Mouse (Mus musculus): ENCODE data around the gene Tmem189. TPM values are rescaled to one million over a fixed set of nuclear protein-coding genes. Genes with fewer than 3 reads are reported as not detected.

The Tmem189 gene
- polyA plus RNA-seq, 1 experiment from 2014 or later: 45.2 TPM

GRCm38 (mm10) chr2:167634865-167635512 lies 54.6 kb downstream of the Tmem189 start:
- Histone ChIP-seq H3K4me3 (no peak overlapping the region), H3K4me1 (peaks cover 27% of the 10 kb centered on the region), H3K36me3 (no peaks in the 10 kb centered on the region), H3K9ac (no peak overlapping the region), H3K9me3 (no peaks in the 10 kb centered on the region), H3K27ac (no peak overlapping the region), H3K27me3 (replicated peaks) (no peaks in the 10 kb centered on the region), H3K4me2 (replicated peaks) (peak overlapping the region; percentile 45)
- ATAC-seq (ENCODE audit: low FRiP score, low read depth): no peak
- WGBS: 84% methylated on average over 7 of the region's 7 CpGs

GRCm38 (mm10) chr2:167634338-167634770 lies 55.3 kb downstream of the Tmem189 start:
- H3K9me3 ChIP-seq: no peaks in the 10 kb centered on the region
- 0% methylated on average over 15 of the region's 15 CpGs for WGBS
- ATAC-seq (ENCODE audit: low FRiP score, low read depth): peak; percentile 72
- no peak overlapping the region for H3K27ac ChIP-seq
- no peaks in the 10 kb centered on the region for H3K27me3 ChIP-seq (replicated peaks)
- H3K4me3 ChIP-seq: no peak overlapping the region
- peaks cover 33% of the 10 kb centered on the region for H3K4me1 ChIP-seq
- H3K4me2 ChIP-seq (replicated peaks): peak overlapping the region; percentile 45
- no peak overlapping the region for H3K9ac ChIP-seq
- no peaks in the 10 kb centered on the region for H3K36me3 ChIP-seq

GRCm38 (mm10) chr2:167633537-167633872 lies 56.1 kb downstream of the Tmem189 start:
- Histone ChIP-seq H3K9me3 (no peaks in the 10 kb centered on the region), H3K4me3 (no peak overlapping the region), H3K4me1 (peaks cover 41% of the 10 kb centered on the region), H3K36me3 (no peaks in the 10 kb centered on the region), H3K27ac (no peak overlapping the region), H3K27me3 (replicated peaks) (no peaks in the 10 kb centered on the region), H3K9ac (no peak overlapping the region), H3K4me2 (replicated peaks) (no peak overlapping the region)
- ATAC-seq (ENCODE audit: low FRiP score, low read depth): no peak
- 90% methylated on average over 6 of the region's 6 CpGs for WGBS

- Histone ChIP-seq H3K9me3 (no peaks in the 10 kb centered on the region), H3K9ac (peak overlapping the region; percentile 90; the same call in 1 of the 2 replicates), H3K27me3 (replicated peaks) (no peaks in the 10 kb centered on the region), H3K36me3 (no peaks in the 10 kb centered on the region), H3K27ac (0 out of 2 replicates have a peak overlapping the region, but pooled peaks have one; percentile 26), H3K4me1 (peaks cover 46% of the 10 kb centered on the region), H3K4me3 (no peak overlapping the region), H3K4me2 (replicated peaks) (peak overlapping the region; percentile 93)
- 85% methylated on average over 12 of the region's 12 CpGs for WGBS
- ATAC-seq (ENCODE audit: low FRiP score, low read depth): no peak
Measured at GRCm38 (mm10) chr2:167632731-167633536, 56.7 kb downstream of the Tmem189 start.

- ATAC-seq (ENCODE audit: low FRiP score, low read depth): peak; percentile 76
- WGBS: under 1% methylated on average over 86 of the region's 87 CpGs
Measured at GRCm38 (mm10) chr2:167631591-167632448, 57.8 kb downstream of the Tmem189 start, which contains the start of gene Ube2v1. Ube2v1 (minus strand) TSS chr2:167632095.

GRCm38 (mm10) chr2:167631181-167631590 lies 58.4 kb downstream of the Tmem189 start:
- peak; percentile 29 for ATAC-seq (ENCODE audit: low FRiP score, low read depth)
- H3K27ac ChIP-seq: peak overlapping the region; percentile 75
- peak overlapping the region; percentile 90 for H3K9ac ChIP-seq
- WGBS: under 1% methylated on average over 31 of the region's 31 CpGs
- peak overlapping the region; percentile 95 for H3K4me3 ChIP-seq
- peaks cover 56% of the 10 kb centered on the region for H3K4me1 ChIP-seq
- H3K9me3 ChIP-seq: no peaks in the 10 kb centered on the region
- peaks cover 11% of the 10 kb centered on the region; the same call in 1 of the 2 replicates for H3K36me3 ChIP-seq
- H3K4me2 ChIP-seq (replicated peaks): peak overlapping the region; percentile 93
- H3K27me3 ChIP-seq (replicated peaks): no peaks in the 10 kb centered on the region

More at GRCm38 (mm10) chr2:167631591-167632448, 57.8 kb downstream of the Tmem189 start, which contains the start of gene Ube2v1:
- no peaks in the 10 kb centered on the region for H3K27me3 ChIP-seq (replicated peaks)
- H3K4me2 ChIP-seq (replicated peaks): peak within 1 kb of the TSS; percentile 93
- H3K9me3 ChIP-seq: no peaks in the 10 kb centered on the region
- H3K4me1 ChIP-seq: peaks cover 56% of the 10 kb centered on the region
- H3K4me3 ChIP-seq: peak within 1 kb of the TSS; percentile 95
- peak within 1 kb of the TSS; percentile 75 for H3K27ac ChIP-seq
- H3K9ac ChIP-seq: peak within 1 kb of the TSS; percentile 90
- peaks cover 10% of the 10 kb centered on the region; the same call in 1 of the 2 replicates for H3K36me3 ChIP-seq

GRCm38 (mm10) chr2:167630421-167630820 lies 59.2 kb downstream of the Tmem189 start:
- H3K9me3 ChIP-seq: no peaks in the 10 kb centered on the region
- H3K27ac ChIP-seq: no peak overlapping the region
- peak overlapping the region; percentile 95 for H3K4me3 ChIP-seq
- H3K27me3 ChIP-seq (replicated peaks): no peaks in the 10 kb centered on the region
- H3K4me1 ChIP-seq: peaks cover 62% of the 10 kb centered on the region
- peaks cover 11% of the 10 kb centered on the region; the same call in 1 of the 2 replicates for H3K36me3 ChIP-seq
- 83% methylated on average over 5 of the region's 5 CpGs for WGBS
- ATAC-seq (ENCODE audit: low FRiP score, low read depth): no peak
- H3K9ac ChIP-seq: peak overlapping the region; percentile 90
- H3K4me2 ChIP-seq (replicated peaks): peak overlapping the region; percentile 93

- Histone ChIP-seq H3K4me2 (replicated peaks) (peak overlapping the region; percentile 93), H3K27ac (no peak overlapping the region), H3K9me3 (no peaks in the 10 kb centered on the region), H3K27me3 (replicated peaks) (no peaks in the 10 kb centered on the region), H3K4me3 (no peak overlapping the region), H3K9ac (peak overlapping the region; percentile 90; the same call in 1 of the 2 replicates), H3K36me3 (peaks cover 11% of the 10 kb centered on the region; the same call in 1 of the 2 replicates), H3K4me1 (peaks cover 63% of the 10 kb centered on the region)
- ATAC-seq (ENCODE audit: low FRiP score, low read depth): no peak
- 78% methylated on average over 11 of the region's 11 CpGs for WGBS
Measured at GRCm38 (mm10) chr2:167629665-167630209, 59.9 kb downstream of the Tmem189 start.

- Histone ChIP-seq H3K4me2 (replicated peaks) (peak overlapping the region; percentile 93; the same call in 1 of the 2 replicates), H3K36me3 (peaks cover 11% of the 10 kb centered on the region; the same call in 1 of the 2 replicates), H3K9ac (0 out of 2 replicates have a peak overlapping the region, but pooled peaks have one; percentile 23), H3K9me3 (no peaks in the 10 kb centered on the region), H3K4me3 (no peak overlapping the region), H3K4me1 (peaks cover 61% of the 10 kb centered on the region), H3K27me3 (replicated peaks) (no peaks in the 10 kb centered on the region), H3K27ac (no peak overlapping the region)
- WGBS: 82% methylated on average over 4 of the region's 4 CpGs
- no peak for ATAC-seq (ENCODE audit: low FRiP score, low read depth)
Measured at GRCm38 (mm10) chr2:167628872-167629271, 60.8 kb downstream of the Tmem189 start.

GRCm38 (mm10) chr2:167627019-167627418 lies 62.6 kb downstream of the Tmem189 start:
- H3K4me3 ChIP-seq: no peak overlapping the region
- 89% methylated on average over 7 of the region's 7 CpGs for WGBS
- H3K27ac ChIP-seq: no peak overlapping the region
- no peak overlapping the region for H3K4me2 ChIP-seq (replicated peaks)
- H3K9ac ChIP-seq: no peak overlapping the region
- H3K27me3 ChIP-seq (replicated peaks): no peaks in the 10 kb centered on the region
- no peaks in the 10 kb centered on the region for H3K9me3 ChIP-seq
- peaks cover 11% of the 10 kb centered on the region; the same call in 1 of the 2 replicates for H3K36me3 ChIP-seq
- peaks cover 53% of the 10 kb centered on the region for H3K4me1 ChIP-seq
- ATAC-seq (ENCODE audit: low FRiP score, low read depth): no peak

GRCm38 (mm10) chr2:167625670-167626069 lies 64.0 kb downstream of the Tmem189 start:
- Histone ChIP-seq H3K27me3 (replicated peaks) (no peaks in the 10 kb centered on the region), H3K4me1 (peaks cover 56% of the 10 kb centered on the region), H3K9ac (no peak overlapping the region), H3K27ac (no peak overlapping the region), H3K36me3 (peaks cover 11% of the 10 kb centered on the region; the same call in 1 of the 2 replicates), H3K9me3 (no peaks in the 10 kb centered on the region), H3K4me2 (replicated peaks) (no peak overlapping the region), H3K4me3 (no peak overlapping the region)
- 57% methylated on average over 2 of the region's 2 CpGs for WGBS
- ATAC-seq (ENCODE audit: low FRiP score, low read depth): no peak
